Mouse (Mus musculus) limb, embryonic 11.5 days (tissue): ENCODE results near the gene Ngdn. TPM values are rescaled to one million over a fixed set of nuclear protein-coding genes. Genes with fewer than 3 reads are reported as not detected.
"Not testable (repeated sequence)": the region's sequence is repeated elsewhere in the genome, so short reads cannot be mapped to it uniquely, and the experiment has no call there.

ENCODE experiments used
- ATAC-seq: fragments of 200-750 bp; cut with Nextera tagmentation; 2 replicates; pipeline ENCODE4 v1.8.0; 2017; ENCODE audit warnings: low read depth; ENCODE audit not compliant: insufficient number of reproducible peaks, low FRiP score, low TSS enrichment
- DNase-seq: peaks from one replicate; pipeline ENCODE4 v3.0.0-alpha.2; 2015; ENCODE audit warnings: low spot score
- H3K27ac ChIP-seq: fragments of 300-500 bp; sonication (generic); replicated peaks from 2 replicates; pipeline ENCODE4 v1.5.1; 2014; ENCODE audit warnings: low read depth, mild to moderate bottlenecking, low read length
- H3K27me3 ChIP-seq: fragments of 300-500 bp; sonication (generic); 2 replicates; pipeline ENCODE4 v1.6.1; 2014; ENCODE audit warnings: mild to moderate bottlenecking, low read length, mixed read lengths; ENCODE audit not compliant: control insufficient read depth, insufficient read depth
- H3K36me3 ChIP-seq: fragments of 300-500 bp; sonication (generic); 2 replicates; pipeline ENCODE4 v1.6.1; 2014; ENCODE audit warnings: mild to moderate bottlenecking, low read length, moderate library complexity, mixed read lengths; ENCODE audit not compliant: control insufficient read depth, insufficient read depth
- H3K4me1 ChIP-seq: fragments of 300-500 bp; sonication (generic); 2 replicates; pipeline ENCODE4 v1.6.1; 2014; ENCODE audit warnings: low read length, mixed read lengths; ENCODE audit not compliant: control insufficient read depth, insufficient read depth
- H3K4me2 ChIP-seq: fragments of 300-500 bp; sonication (generic); 2 replicates; pipeline ENCODE4 v1.6.1; 2014; ENCODE audit warnings: low read depth, mild to moderate bottlenecking, moderate library complexity; ENCODE audit not compliant: severe bottlenecking
- H3K4me3 ChIP-seq: fragments of 300-500 bp; sonication (generic); 2 replicates; pipeline ENCODE4 v1.5.1; 2014; ENCODE audit warnings: low read depth, low read length
- H3K9ac ChIP-seq: fragments of 300-500 bp; sonication (generic); 2 replicates; pipeline ENCODE4 v1.6.1; 2014; ENCODE audit warnings: mild to moderate bottlenecking, low read length
- H3K9me3 ChIP-seq: fragments of 300-500 bp; sonication (generic); 2 replicates; pipeline ENCODE4 v1.6.1; 2016; ENCODE audit warnings: low read length; ENCODE audit not compliant: control insufficient read depth
- WGBS: fragments of 180-500 bp; shearing (Covaris S2); extraction: QIAGEN DNeasy Blood & Tissue Kit; methylation state at CpG from one replicate; pipeline ENCODE4 v1.1.7; 2014; 5-methylcytosine and 5-hydroxymethylcytosine counted together
- polyA plus RNA-seq: library from polyadenylated mRNA; unstranded; fragments of >200 nt; fragmentation: Nextera tagmentation; extraction: Ambion mirVana; gene quantifications from 2 replicates; pipeline ENCODE4 v1.2.1, GENCODE M21; 2014

Ngdn gene
- polyA plus RNA-seq, 1 experiment from 2014 or later: 100 TPM

DNA sequence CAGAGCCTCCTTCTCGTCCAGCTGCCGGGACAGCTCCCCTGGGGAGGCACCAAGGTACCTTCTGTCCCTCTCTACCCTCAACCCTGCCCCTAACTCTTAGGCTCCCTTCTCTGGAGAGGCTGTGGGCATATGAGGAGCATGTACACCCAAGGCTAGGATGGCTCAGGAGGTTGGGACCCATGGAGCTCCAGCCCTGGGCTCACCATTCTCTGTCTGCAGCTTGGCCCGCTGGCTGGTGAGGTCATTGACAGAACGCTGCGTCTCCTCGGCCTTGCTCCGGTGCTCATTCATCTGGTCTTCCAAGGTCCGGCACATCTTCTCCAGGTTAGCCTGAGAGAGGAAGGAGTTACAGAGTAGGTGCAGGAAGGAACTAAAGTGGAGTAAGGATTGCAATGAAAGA is 36.6 kb upstream of the Ngdn start:
- no peak overlapping the region for H3K9ac ChIP-seq
- H3K4me3 ChIP-seq: no peak overlapping the region
- H3K36me3 ChIP-seq: no peaks in the 10 kb centered on the region
- 89% methylated on average over 8 of the region's 8 CpGs for WGBS
- ATAC-seq: no peak
- no peak overlapping the region for H3K27ac ChIP-seq
- H3K27me3 ChIP-seq: peaks cover 3% of the 10 kb centered on the region; the same call in 1 of the 2 replicates
- no peaks in the 10 kb centered on the region for H3K9me3 ChIP-seq
- no peak overlapping the region for H3K4me2 ChIP-seq
- no peaks in the 10 kb centered on the region for H3K4me1 ChIP-seq
- DNase-seq: no peak

DNA sequence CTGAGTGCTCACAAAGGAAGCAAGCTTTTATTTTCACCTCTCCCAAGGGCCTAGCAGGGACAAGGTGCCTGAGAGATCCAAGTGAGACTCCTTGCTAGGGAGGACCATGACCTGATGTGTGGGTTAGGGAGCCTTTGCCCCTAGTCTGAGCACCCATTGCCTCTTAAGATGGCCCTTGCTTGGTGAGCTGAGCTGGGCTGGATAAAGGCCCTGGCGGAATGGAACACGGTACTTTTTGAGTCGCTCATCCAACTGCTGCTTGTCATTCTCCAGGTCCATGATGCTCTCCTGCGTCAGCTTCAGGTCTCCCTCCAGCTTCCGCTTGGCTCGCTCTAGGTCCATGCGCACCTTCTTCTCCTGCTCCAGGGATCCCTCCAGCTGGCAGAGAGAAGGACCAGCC is 33.3 kb upstream of the Ngdn start:
- DNase-seq (no peak), ATAC-seq (no peak)
- Histone ChIP-seq H3K4me1 (no peaks in the 10 kb centered on the region), H3K27ac (no peak overlapping the region), H3K4me3 (no peak overlapping the region), H3K27me3 (no peaks in the 10 kb centered on the region), H3K4me2 (no peak overlapping the region), H3K9me3 (no peaks in the 10 kb centered on the region), H3K9ac (no peak overlapping the region), H3K36me3 (no peaks in the 10 kb centered on the region)
- WGBS: 90% methylated on average over 7 of the region's 7 CpGs

DNA sequence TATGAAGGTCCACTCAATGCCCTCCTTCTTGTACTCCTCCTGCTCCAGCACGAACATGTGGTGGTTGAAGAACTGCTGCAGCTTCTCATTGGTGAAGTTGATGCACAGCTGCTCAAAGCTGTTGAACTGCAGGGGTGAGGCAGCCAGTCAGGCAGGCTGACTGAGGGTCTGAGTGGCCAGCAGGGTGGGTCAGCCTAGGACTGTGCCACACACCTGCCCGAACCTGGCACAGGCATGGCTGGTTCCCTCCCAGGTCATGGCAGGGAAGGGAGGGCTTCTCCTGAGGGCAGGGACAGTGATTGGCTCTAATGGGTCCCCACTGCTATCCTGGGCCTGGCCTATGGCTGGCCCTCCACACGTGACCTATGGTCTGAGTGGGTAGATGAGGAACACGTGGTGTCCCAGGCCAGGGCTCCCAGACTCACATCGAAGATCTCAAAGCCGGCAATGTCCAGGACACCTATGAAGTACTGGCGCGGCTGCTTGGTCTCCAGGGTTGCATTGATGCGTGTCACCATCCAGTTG is 26.8 kb upstream of the Ngdn start:
- H3K4me2 ChIP-seq, H3K27ac ChIP-seq, H3K27me3 ChIP-seq, DNase-seq, H3K36me3 ChIP-seq, H3K9me3 ChIP-seq, ATAC-seq, H3K4me3 ChIP-seq, H3K9ac ChIP-seq, H3K4me1 ChIP-seq: not testable (repeated sequence)
- 85% methylated on average over 9 of the region's 9 CpGs for WGBS

DNA sequence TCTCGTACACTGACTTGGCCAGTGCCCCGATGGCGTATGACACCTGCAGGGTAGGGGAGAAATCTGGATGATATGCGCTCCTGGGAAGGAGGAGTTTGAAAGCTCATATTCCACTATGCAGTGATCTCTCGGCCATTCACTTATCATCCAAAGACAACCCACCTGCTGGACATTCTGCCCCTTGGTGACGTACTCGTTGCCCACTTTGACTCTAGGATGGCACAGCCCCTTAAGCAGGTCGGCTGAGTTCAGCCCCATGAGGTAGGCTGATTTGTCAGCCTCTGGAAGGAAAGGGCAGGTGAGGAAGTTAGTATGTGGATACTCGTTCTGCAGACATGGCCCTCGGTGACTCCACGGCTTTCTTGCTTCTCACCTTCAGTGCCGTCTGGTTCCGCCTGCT is 26.4 kb upstream of the Ngdn start:
- WGBS: 94% methylated on average over 13 of the region's 13 CpGs
- H3K4me2 ChIP-seq: no peak overlapping the region
- DNase-seq: no peak
- no peaks in the 10 kb centered on the region for H3K27me3 ChIP-seq
- no peaks in the 10 kb centered on the region for H3K9me3 ChIP-seq
- no peaks in the 10 kb centered on the region for H3K4me1 ChIP-seq
- no peak for ATAC-seq
- H3K4me3 ChIP-seq: no peak overlapping the region
- no peak overlapping the region for H3K27ac ChIP-seq
- no peak overlapping the region for H3K9ac ChIP-seq
- H3K36me3 ChIP-seq: no peaks in the 10 kb centered on the region

DNA sequence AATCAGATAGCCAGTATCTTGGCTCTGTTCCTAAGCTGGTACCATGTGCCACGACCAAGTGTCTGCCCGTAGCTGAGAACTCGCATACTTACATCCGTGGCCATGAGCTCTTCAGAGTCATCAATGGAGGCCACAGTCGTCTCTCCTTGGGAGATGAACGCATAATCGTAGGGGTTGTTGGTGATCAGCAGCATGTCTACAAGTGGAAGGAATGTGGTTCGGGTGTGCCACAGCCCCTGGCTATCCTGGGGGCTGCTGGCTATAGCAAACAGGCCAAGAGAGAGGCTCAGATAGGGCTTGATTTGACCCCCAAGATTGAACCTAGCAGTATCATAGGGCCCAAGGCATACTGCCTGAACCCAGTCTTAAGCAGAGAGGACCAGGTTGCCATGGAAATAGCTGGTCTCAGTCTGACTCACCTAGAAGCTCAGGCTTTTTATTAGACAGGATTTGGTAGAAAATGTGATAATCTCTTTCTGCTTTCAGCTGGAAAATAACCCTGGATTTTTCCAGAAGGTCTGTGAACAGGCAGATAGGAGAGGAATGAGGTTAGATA is 25.3 kb upstream of the Ngdn start:
- 93% methylated on average over 8 of the region's 8 CpGs for WGBS
- Histone ChIP-seq H3K36me3 (no peaks in the 10 kb centered on the region), H3K27ac (no peak overlapping the region), H3K9me3 (no peaks in the 10 kb centered on the region), H3K4me2 (no peak overlapping the region), H3K4me3 (no peak overlapping the region), H3K9ac (no peak overlapping the region), H3K27me3 (no peaks in the 10 kb centered on the region), H3K4me1 (0 out of 2 replicates have a peak, but pooled peaks cover 3% of the 10 kb centered on the region)
- no peak for ATAC-seq
- DNase-seq: no peak

DNA sequence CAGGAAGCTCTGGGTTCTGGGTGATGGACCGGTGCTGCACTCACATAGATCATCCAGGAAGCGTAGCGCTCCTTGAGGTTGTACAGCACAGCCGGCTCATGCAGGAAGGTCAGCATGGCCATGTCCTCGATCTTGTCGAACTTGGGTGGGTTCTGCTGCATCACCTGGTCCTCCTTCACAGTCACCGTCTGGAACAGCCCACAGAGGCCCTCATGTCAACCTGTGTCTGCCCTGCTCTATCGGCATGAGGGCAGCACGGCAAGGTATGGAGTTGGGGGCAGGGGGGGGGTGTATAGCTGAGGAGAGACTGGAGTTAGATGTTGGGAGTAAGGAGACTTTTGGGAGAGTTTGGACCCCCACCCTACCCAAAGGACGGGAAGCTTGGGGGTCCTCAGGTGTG is 23.1 kb upstream of the Ngdn start:
- Histone ChIP-seq H3K9ac (no peak overlapping the region), H3K4me2 (no peak overlapping the region), H3K9me3 (no peaks in the 10 kb centered on the region), H3K4me1 (0 out of 2 replicates have a peak, but pooled peaks cover 3% of the 10 kb centered on the region), H3K27ac (no peak overlapping the region), H3K4me3 (no peak overlapping the region), H3K27me3 (no peaks in the 10 kb centered on the region), H3K36me3 (no peaks in the 10 kb centered on the region)
- DNase-seq: no peak
- ATAC-seq: no peak
- WGBS: 91% methylated on average over 10 of the region's 10 CpGs

DNA sequence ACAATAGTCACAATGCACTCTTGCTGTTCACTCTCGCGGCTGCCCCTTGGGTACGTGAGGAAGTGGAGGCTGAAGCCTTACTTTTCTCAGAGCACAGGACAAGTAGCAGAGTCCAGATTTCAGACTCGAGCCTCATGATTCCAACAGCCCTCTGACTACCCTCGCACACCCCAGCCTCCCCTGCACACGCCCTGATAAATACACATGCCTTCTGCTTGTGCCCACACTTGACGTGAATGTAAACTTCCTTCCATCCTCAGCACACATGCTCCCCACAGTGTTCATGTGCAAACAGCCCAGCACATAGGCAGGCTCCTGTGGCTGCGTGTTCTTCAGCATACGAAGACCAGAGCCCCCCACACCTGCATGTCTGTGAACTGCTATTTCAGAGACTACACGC is 21.6 kb upstream of the Ngdn start:
- Histone ChIP-seq H3K9ac (no peak overlapping the region), H3K27ac (no peak overlapping the region), H3K36me3 (no peaks in the 10 kb centered on the region), H3K4me1 (0 out of 2 replicates have a peak, but pooled peaks cover 3% of the 10 kb centered on the region), H3K4me3 (no peak overlapping the region), H3K4me2 (no peak overlapping the region), H3K9me3 (no peaks in the 10 kb centered on the region), H3K27me3 (no peaks in the 10 kb centered on the region)
- no peak for DNase-seq
- no peak for ATAC-seq
- 79% methylated on average over 10 of the region's 10 CpGs for WGBS

DNA sequence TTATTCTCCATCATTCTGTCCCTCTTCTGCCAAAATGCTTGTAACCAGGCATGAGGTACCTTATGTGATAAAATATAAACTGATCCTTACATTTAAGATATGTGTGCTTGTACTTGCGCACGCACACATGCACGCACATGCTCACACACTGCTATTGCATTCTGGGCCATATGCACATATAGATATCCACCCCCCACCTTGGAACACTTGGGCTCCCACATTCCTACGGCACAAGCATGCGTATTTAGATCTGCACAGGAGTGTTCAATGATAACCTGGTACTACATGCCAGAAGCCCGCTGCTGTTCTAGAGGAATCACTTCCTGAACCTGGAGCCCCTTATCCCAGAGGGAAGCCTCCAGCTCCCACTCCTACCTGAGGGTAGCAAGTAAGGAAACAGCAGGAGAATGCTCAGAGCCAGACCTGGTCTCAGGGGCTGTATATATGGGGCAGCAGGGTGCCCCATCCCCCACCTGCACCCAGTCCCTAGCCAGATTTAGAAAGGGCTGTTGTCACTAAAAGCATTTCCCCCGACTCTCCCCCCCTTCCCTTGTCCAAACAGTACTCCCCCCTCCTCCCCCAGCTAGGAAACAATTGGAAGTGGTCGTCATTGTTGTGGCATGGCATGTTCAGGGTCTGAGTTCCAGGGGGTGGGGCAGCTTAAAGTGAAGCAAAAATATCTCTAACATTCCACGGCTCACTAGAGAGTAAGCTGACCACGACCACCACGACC is 21.0 kb upstream of the Ngdn start, which contains the start of gene Myh7:
Myh7 (minus strand) TSS at position 491 of the 733 bp plus-strand sequence.
- Histone ChIP-seq H3K9ac (no peak within 1 kb of the TSS), H3K4me2 (no peak within 1 kb of the TSS), H3K27me3 (no peaks in the 10 kb centered on the region), H3K27ac (0 out of 2 replicates have a peak within 1 kb of the TSS, but pooled peaks have one; percentile 18), H3K36me3 (no peaks in the 10 kb centered on the region), H3K4me1 (0 out of 2 replicates have a peak, but pooled peaks cover 3% of the 10 kb centered on the region), H3K9me3 (no peaks in the 10 kb centered on the region), H3K4me3 (no peak within 1 kb of the TSS)
- ATAC-seq: no peak
- DNase-seq: no peak
- WGBS: 67% methylated on average over 11 of the region's 11 CpGs
